Mouse (Mus musculus): ENCODE measurements around the gene Ghitm.

The Ghitm gene

DNA sequence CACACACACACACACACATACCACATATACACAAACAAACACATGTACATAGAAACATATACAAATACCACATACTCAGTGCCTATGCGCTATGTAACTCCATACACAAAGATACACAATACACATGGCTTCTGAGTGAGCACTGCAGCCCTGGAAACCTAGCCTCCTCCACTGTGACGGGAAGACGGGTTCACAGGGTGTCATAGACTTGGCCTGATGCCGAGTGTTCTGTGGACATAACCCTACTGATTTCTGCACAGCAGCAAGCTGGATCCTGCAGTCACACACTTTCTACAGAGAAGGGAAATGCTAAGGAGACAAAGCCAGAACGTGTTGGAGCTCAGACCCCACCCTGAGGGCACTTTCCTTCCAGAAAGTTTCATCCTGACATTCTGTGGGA is 30.3 kb downstream of the Ghitm start:
- peak in 1 of 2 experiments; percentile 35 for DNase-seq (ENCODE audit: low spot score in 2 of 2)

DNA sequence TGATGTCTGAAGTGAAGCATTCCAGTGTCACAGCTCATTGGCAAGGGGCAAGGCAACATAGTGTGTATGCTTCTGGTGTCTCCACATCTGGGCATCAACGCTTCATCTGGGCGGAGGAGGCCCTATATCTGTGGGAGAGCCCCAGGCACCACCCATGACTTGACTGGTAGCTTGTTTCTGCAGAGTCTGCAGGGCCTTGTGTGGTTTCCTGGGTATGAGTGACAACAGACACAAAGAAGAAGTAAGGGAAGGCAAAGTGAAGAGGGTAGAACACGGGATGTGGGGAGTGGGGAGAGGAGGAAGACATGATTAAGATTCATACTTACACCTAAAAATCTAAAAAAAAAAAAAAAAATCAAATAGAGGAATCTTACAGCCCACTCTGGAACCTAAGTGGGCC is 32.6 kb downstream of the Ghitm start:
- no peak for DNase-seq (ENCODE audit: low spot score in 2 of 2)

GRCm38 (mm10) chr14:37101531-37101930 is 33.5 kb downstream of the Ghitm start:
- DNase-seq (ENCODE audit: low spot score in 2 of 2), result no peak

DNA sequence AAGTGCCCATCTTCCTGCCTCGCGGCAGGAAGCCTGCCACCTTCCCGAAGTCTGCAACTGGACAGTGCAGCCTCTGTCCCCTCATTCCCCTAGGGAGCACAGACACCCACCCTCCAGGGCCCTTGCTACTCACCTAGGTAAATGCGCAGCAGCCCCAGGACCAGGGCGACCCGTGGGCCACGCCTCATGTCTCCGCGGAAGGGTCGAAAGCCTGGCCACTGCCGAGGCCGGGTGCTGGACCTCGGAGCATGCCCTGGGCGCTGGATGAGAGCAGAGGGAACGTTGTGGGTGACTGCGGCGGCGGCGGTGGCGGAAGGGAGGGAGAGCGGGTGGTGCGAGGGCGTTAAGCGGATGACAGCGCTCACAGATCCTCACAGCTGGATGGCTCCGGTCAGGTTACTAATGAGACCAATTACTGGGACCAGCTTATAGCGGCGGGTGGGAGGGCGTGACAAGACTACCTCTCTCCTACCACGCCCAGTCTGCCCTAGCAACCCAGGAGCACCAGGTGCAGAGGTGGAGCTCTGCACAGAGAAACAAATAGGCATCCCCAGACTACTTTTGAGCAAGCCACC is 37.0 kb downstream of the Ghitm start, which contains the start of gene Cdhr1:
TSS of gene Cdhr1 (minus strand) at position 392 of the 575 bp plus-strand sequence.
- DNase-seq (ENCODE audit: low spot score in 2 of 2), result peak; percentile 34 to 37

GRCm38 (mm10) chr14:37095556-37095955 is 39.5 kb downstream of the Ghitm start:
- no peak for DNase-seq (ENCODE audit: low spot score in 2 of 2)

DNA sequence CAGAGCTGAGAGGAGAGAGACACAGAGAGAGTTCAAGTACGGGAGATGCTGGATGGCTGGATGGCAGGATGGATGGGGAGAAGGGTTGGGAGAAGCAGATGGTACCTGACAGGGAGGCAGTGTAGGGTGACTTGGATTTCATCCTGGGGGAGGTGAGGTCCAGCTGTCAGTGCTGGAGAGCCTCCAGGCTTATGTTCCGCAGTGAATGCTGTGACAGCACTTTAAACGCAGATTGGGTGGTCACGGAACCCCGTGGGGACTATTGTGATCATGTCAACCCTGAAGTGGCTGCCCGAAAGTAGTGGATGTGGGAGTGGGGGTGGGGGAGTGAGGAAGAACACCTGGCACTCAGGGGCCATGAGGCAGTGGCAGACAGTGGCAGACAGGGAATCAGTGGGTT is 40.6 kb downstream of the Ghitm start:
- no peak for DNase-seq (ENCODE audit: low spot score in 2 of 2)

- DNase-seq (ENCODE audit: low spot score in 2 of 2), result no peak
These were observed 51.3 kb downstream of the Ghitm start for GRCm38 (mm10) chr14:37083755-37084154.

GRCm38 (mm10) chr14:37080724-37081123 is 54.3 kb downstream of the Ghitm start:
- no peak for DNase-seq (ENCODE audit: low spot score in 2 of 2)
